Mouse (Mus musculus) c-Kit-positive CD71-negative TER-119-negative erythroid progenitor cells, embryonic 14.5 days (primary cell): ENCODE results near the gene Lmtk2.

Experiments
- DNase-seq: peaks from one replicate; pipeline ENCODE4 v3.0.0-alpha.2; 2013; ENCODE audit warnings: low read depth

Lmtk2 gene

DNA sequence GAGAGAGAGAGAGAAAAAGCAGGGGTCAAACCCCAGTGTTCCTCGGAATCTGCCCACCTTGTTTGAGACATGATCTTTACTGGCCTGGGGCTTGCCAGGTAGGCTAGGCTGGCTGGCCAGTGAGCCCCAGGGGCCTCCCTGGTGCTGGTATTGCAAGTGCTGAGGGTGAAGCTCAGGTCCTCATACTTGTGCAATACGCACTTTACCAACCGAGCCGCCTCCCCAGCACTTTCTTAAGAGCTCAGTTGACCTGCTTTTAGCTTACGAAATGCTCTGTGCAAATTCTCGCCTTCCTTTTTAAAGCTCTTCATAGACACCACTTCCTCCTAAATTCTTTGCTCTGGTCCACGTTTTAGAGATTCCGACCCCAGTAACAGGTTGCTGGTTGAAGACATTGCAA lies 9.0 kb downstream of the Lmtk2 start:
- DNase-seq, result no peak

DNA sequence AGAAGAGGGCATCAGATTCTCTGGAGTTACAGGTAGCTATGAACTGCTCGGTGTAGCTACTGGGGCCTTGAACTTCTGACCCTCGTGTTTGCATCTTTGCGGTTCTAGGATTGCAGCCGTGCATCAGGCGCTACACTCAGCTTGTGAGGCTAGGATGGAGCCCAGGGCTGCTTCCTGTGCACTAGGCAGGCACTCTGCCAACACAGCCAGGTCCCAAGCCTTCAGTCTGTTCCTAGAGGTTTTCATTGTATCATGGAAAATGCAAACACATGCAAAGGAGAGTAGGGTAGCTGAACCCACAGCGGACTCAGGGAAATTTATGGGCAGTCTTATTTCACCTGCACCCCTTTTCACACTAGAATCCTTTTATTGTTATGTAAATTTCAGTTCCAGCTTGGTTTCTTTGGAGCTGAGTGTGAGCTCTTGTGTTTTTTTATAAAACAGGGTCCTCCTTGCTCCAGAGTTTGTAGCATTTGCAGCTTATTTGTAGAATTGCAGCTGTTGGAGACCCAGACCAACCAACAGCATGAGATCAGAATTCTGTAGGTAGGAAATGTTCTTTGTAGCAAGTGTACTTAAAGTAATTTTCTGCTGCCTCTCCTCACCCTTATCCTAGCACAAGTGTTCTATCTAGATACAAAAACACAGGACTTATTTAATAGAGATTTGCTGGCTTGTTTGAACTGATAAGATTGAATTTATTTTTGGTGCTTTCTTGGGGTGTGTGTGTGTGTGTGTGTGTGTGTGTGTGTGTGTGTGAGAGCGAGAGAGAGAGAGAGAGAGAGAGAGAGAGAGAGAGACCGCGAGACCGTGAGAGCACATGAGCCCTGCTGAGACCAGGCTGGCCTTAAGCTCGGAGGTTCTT lies 12.6 kb downstream of the Lmtk2 start:
- no peak for DNase-seq

DNA sequence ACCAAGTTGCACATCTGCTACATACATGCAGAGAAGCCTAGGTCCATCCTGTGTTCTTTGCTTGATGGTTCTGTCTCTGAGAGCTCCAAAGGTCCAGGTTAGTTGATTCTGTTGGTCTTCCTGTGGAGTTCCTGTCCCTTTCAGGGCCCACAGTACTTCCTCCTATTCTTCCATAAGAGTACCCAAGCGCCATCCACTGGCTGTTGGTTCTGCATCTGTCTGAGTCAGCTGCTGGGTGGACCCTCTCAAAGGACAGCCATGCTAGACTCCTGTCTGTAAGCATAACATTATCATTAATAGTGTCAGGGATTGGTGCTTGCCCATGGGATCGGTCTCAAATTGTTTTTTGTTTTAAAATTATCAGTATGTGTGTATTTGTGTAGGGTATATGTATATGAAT lies 13.8 kb downstream of the Lmtk2 start:
- no peak for DNase-seq

DNA sequence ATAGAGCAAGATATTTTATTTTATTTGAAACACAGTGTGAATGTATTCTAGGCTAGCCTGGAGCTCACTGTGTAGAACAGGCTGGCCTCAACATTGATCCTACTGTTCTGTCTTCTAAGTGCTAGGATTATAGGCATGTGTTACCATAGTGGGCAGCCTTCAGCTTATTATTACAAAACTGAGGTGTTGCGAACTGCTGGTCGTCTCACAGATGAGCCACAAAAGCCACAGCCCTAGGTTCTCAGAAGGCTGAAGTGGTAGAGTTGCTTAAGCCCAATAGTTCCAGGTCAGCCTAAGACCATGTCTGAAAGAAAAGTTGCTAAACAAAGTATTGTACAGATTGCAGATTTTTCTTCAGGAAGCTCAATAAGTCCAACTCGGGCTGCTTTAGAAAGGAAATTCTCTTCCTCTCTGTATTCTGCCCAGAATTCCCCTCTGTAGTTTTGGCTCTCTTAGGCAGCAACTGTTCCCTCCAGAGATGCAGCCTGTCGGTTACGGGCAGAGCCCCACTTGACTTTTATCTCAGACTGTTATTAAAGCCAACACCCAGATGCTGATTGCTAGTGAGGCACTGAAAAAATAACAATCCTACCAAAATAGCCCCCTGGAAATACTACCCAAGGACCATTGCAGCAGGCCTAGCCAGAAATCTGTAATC lies 14.9 kb downstream of the Lmtk2 start:
- DNase-seq, result no peak

DNA sequence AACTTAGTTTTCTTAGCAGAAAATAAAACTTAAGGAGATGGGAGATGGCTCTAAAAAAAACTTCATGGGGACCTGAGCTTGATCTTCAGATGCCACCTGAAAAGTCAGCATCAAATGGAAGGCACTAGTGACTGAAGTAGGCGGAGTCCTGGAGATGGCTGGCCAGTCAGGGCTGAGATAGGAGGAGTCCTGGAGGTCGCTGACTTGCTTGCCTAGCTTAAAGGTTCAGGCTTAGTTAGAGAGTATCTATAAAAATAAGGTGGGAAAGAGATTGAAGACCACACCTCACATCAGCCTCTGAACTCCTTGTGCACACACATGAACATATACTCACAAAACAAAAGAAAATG lies 15.4 kb downstream of the Lmtk2 start:
- DNase-seq, result no peak

DNA sequence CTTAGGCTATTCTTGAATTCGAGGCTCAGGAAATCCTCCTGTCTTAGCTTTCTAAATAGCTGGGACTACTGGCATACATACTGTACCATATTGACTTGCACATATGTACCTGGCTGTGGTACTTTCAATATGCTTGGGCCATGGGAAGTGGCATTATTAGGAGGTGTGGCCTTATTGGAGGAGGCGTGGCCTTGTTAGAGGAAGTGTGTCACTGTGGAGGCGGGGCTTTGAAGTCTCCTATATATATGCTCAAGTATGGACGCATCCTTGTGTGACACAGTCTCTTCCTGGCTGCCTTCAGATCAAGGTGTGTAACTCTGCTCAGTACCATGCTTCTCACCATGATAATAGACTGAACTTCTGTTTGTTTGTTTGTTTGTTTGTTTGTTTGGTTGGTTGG lies 18.0 kb downstream of the Lmtk2 start:
- no peak for DNase-seq

DNA sequence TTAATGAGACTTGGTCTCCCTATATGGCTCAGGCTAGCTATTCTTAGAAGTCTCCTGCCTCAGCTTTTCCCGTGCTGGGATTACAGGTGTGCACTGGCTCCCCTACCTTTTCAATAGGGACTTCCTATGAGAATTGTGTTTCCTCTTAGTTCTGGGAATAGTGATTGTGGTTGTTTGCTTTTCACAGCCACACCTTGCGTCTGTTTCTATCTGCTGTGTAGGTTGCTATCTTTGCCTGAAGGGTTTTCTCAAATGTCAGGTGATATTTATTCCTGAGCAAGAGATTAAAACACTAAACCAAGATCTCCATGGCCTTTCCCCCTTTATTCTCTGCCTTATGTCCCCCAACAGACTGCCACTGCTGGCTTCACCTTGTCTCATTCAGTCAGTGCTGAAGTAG lies 19.1 kb downstream of the Lmtk2 start:
- no peak for DNase-seq

DNA sequence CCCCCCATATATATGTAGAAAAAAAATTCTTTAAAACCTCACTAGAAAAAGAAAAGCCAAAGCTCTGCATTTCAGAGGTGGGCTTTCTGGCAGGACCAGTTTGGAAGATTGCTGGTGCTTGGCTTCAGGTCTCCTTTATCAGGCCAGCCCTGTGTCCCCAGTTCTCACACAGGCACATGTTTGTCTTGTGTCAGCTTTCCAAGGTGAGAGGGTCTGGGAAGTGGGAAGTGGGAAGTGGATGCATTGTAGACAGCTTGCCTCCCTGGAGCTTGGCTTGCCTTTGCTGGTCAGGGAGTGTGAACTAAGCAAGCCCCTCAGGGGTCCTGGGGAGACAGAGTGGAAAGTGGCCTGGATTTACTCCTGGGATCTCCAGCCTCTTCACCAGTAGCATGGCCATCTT lies 21.3 kb downstream of the Lmtk2 start:
- DNase-seq, result no peak

DNA sequence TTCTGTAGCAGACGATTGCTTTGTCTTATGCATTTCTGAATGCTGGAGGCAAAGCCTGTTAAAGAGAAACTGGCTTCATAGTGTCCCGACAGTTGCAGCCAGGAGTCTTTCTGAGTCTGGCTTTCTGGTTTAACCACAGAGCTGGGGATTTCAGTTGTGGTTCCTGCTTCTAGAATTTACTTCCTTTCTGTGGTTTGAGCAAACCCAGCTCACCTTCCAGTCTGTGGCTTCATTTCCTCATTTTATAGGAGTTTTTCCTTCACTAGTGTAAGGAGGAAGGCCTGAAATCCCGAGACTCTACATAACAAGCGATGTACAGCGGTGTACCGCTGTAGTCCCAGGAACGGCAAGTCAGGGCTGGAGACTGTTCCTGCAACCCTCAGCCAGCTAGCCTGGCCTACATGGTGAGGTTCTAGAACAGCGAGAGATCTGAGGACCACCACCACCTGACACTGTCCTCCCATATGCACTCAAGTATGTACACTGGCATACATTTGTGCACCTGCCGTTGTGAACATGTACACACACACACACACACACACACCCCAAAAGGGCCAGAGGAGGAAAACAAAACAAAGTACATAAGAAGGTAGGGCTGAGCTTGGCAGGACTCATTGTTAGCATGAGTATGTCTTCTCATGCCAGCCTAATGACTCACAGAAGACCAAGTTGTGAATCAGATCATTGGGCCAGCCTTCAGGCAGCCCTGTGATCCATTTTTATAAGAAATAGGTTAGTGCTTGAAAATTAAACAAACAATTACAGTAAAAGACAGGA lies 25.9 kb downstream of the Lmtk2 start:
- DNase-seq, result no peak

DNA sequence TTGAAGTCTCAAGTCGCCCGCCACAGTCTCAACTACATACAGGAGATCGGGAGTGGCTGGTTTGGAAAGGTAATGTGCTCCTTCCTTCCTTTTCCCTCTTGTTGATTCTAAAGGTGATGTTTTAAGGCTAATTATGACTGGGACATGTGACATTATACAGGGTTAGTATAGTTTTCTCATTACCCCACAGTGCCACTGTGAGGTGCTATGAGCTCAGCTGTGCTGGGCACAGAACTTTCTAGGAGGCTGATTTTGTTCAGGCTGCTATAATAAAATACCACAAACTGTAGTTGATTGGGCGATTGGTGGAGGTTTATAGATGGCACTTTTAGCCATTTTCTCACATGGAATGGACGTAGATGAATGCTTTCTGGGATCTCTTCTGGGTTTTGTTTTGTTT lies 43.3 kb downstream of the Lmtk2 start:
- DNase-seq, result no peak

DNA sequence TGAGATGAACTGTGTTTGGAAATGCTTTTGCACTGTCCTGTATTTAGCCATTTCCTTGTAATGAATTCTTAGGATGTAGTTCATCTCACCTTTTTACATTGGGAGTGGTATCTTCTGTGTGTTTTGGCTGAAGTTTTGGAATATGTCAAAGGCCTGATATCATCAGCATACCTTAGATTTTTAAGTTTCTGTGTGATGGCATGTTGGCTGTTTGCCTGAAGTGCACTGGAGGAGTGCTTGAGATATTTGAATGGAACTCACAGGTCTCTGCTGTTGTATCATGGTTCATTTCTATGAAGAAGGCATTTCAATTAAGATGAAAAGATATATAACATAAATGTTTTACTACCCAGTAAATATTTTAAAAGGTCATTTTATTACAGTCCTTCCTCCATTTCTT lies 46.7 kb downstream of the Lmtk2 start:
- no peak for DNase-seq

DNA sequence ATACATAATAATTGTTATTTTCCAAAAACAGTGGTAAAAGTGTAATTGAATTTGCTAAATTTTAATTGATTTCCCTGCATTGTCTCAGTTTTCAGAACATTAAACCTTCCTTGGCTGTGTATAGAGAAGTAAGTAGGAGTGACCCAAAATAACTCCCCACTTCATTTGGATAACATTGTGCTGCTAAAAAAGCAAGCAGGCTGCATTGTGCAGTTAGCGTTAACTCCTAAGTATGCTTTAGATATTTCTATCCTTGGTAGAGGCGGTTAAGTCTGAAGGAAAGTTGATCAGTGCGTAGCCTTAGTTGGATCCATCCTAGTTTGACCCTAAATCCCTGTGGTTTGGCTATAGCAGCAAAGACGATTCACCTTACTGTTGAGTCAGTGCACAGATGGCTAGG lies 49.3 kb downstream of the Lmtk2 start:
- no peak for DNase-seq

DNA sequence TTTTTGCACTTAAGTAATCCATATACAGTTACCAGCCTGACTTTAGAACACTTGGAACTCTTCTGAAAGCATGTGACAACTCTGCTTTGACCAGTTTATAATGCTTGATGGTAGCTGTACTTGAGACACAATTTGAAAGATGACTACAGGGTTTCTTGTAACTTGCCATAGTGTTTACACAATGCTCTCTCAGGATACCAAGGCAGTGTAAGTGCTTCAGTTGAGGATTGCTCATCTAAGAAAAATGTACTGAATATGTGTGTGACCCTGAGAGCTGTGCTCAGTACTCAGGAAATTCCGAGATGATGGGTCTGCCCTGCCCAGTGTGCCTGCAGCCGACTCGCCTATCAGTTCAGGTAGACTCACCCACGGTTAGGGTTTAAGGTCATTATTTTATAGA lies 51.0 kb downstream of the Lmtk2 start:
- no peak for DNase-seq

DNA sequence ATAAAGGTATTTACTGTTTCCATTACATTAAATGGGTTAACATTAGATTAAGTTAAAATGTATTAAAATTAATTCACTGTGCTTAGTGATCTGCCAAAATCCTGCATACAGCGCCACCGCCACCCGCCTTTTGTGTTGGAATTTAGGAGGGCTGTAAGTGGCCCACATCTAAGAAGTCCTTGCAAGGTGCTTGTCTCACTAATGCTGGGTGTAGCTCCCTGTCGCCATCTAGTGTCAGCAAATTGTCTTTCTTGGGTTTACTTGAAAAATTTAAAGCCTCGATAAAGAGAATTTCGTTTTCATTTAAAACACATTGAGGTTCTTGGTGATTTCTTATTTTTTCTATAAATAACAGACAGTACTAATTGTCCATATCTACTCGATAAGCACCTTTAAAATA lies 54.3 kb downstream of the Lmtk2 start:
- peak; percentile 80 for DNase-seq

DNA sequence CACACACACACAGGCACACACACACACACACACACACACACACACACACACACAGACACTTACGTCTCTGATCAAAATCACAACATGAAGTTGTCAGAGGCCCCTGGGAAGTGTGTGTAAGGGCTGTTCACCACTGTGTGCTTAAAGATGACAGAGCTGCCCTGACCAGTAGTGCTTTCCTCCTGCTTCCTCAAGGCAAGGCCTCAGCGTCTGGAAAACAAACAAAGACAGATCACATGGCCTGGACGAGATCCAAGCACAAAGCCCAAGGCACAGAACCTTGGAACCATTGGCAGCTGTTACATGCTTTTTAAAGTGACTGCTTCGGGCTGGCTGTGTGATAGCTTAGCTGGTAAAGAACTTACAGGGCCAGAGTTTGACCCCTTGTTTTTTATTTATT lies 58.4 kb downstream of the Lmtk2 start:
- DNase-seq, result no peak

DNA sequence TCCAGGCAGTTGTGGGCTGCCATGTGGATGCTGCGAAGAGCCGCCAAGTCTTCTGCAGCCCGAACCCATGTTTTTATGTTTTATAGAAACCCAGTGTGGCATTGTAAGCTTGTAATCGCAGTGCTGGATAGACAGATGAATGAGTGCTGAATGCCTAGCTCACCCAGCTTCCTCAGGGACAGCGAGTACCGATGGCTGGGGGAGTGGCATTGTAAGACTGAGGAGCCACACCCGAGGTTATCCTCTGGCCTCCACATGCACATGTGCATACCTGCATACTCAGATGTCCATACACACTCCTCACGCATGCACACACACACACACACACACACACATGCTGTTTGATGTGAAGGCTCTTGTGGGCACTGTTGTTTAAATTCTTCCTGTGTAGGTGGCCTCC lies 58.9 kb downstream of the Lmtk2 start:
- no peak for DNase-seq

DNA sequence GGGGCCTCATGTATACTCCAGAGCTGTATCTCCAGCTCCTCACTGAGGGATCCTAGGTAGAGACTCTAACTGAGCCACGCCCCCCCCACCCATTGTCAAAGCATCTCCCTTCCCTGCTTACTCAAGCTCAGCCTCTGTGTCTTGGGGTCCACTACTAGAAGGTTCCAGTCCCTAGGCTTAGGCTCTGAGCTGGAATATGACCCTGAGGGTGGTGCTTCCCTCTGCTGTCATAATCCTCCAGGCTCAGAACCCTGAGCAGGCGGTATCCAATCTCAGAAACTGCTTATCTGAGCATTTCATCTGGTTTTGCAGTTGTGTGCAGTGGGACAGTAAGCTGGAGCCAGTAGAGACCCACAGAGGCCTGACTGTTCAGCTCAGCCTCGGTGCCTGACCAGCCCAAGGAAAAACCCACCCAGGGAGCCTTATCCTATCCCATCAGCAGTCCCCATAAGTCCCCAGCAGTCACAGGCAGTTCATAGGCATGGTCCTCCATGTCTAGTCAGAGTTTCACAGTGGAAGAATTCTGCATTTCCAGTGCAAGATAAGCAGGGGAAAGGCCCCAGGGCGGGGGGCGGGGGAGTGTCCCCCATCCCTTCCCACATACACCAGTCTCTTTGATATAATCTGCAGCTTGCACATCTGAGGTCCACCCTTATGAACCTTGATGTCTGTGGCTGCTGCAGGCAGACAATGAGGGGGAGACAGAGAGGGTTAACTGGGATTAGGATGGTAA lies 62.0 kb downstream of the Lmtk2 start:
- no peak for DNase-seq

DNA sequence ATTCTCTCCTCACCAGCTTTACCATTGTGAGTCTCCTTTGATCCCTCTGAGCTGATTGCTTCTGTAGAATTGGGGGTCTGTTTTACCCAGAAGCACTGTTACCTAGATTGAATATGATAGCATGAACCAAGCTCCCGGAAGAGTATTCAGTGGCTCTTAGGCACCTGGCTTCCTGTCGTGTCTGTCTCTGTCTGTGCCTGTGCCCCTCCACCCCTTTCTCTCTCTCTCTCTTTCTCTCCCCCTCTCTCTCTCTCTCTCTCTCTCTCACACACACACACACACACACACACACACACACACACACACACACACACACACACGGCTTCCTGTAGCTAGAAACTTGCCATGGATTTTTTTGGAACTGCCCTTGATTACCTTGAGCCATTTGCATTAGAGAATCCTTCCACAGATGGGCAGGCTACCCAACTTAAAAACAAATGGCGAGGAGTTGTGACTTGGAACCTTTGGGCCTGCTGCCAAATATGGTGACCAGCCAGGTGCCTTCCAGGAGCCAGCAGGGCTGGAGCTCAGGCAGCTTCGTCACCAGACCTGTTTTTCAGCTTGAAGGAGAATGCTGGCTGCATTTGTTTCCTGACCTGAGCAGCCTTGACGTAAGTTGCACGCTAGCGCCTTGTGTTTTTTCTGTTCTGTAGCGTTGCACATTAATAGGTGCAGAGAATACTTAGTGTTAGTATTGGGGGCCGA lies 62.7 kb downstream of the Lmtk2 start:
- DNase-seq, result no peak

DNA sequence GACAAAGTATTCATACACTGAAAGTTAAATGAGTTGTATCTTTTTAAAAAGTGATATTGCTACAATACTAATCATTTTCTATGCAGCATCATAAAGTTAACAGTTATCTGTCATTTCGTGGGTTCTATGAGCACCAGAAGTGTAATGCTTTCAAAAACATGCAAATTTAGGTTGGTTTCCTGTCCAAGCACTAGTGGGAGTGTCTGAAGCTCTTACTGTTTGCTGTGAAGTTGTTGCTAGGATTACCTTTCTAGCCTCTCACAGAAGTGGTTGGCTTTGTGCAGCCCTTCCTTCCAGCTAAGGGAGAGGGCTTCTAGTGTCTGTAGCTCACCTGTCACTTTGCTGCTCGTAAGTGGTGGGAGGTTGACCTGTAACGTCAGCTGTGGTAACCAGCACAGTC lies 65.5 kb downstream of the Lmtk2 start:
- DNase-seq, result no peak

DNA sequence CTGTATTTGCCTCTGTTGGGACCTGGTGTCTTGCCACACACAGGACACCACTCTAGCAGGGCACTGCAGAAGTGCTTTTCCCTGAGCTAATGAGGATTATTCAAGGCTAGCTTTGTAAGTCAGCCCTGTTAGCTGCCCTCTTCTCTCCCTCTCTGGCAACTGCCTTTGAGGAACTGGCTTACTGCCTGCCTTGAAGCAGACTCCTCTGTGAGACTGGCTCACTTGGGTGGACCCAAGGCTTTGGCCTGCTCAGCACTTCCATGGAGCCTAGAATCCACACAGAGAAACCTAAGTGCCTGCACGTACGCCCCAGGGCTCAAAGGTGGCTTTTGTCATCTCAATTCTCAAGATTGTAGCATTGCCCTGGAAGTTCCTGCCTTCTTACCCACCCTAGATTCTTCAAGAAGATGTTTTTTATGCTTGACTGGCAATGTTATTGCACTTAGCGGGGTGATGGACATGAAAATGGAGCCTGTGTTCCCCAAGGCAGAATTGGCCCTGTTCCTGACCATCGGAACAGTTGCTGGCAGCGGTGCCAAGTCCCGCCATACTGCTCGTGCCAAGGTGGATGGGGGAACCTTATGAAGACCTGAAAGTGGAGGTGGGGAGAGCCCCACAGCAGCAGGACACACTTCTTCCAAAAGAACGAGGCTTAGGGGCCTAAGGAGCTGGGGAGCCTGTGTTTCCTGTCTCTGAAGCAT lies 69.2 kb downstream of the Lmtk2 start:
- no peak for DNase-seq

DNA sequence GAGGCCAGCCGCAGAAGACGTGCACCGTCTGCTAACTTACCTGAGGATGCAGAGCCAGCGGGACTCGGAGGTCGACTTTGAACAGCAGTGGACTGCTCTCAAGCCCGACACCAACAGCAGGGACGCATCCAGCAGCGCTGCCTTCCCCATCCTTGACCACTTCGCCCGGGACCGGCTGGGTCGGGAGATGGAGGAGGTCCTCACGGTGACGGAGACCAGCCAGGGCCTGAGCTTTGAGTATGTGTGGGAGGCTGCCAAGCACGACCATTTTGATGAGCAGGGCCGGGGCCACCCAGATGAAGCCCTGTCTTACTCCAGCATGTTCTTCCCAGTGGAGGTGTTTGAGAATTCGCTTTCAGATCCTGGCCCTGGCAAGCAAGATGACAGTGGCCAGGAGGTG lies 73.4 kb downstream of the Lmtk2 start:
- no peak for DNase-seq
